Mouse (Mus musculus) 416B (cell line): ENCODE results near the gene Dgkb.

ENCODE experiments used
- DNase-seq: peaks from one replicate; pipeline ENCODE4 v3.0.0; 2011; ENCODE audit warnings: low read depth

The Dgkb gene

GRCm38 (mm10) chr12:37996417-37996946, 179.0 kb downstream of the Dgkb start:
- no peak for DNase-seq

GRCm38 (mm10) chr12:38017674-38018073, 200.1 kb downstream of the Dgkb start:
- DNase-seq = no peak

GRCm38 (mm10) chr12:38047256-38047655, 229.7 kb downstream of the Dgkb start:
- no peak for DNase-seq

- no peak for DNase-seq
Measured at GRCm38 (mm10) chr12:38088224-38088623, 270.7 kb downstream of the Dgkb start.

- DNase-seq = no peak
Measured at GRCm38 (mm10) chr12:38111928-38112327, 294.4 kb downstream of the Dgkb start.

GRCm38 (mm10) chr12:38114990-38115615, 297.6 kb downstream of the Dgkb start:
- peak; percentile 14 for DNase-seq

GRCm38 (mm10) chr12:38123524-38123923, 306.0 kb downstream of the Dgkb start:
- peak; percentile 40 for DNase-seq

GRCm38 (mm10) chr12:38125297-38125696, 307.8 kb downstream of the Dgkb start:
- DNase-seq = no peak

- DNase-seq = peak; percentile 31
Measured at GRCm38 (mm10) chr12:38130209-38130915, 312.8 kb downstream of the Dgkb start.

- no peak for DNase-seq
Measured at GRCm38 (mm10) chr12:38136379-38136778, 318.9 kb downstream of the Dgkb start.

GRCm38 (mm10) chr12:38140039-38140438, 322.5 kb downstream of the Dgkb start:
- peak; percentile 32 for DNase-seq

GRCm38 (mm10) chr12:38232665-38233064, 415.1 kb downstream of the Dgkb start:
- no peak for DNase-seq

GRCm38 (mm10) chr12:38268856-38269255, 451.3 kb downstream of the Dgkb start:
- DNase-seq = no peak

GRCm38 (mm10) chr12:38301497-38301896, 484.0 kb downstream of the Dgkb start:
- DNase-seq = no peak

GRCm38 (mm10) chr12:38303841-38304240, 486.3 kb downstream of the Dgkb start:
- DNase-seq = no peak

GRCm38 (mm10) chr12:38304245-38304644, 486.7 kb downstream of the Dgkb start:
- DNase-seq = no peak

- DNase-seq = no peak
Measured at GRCm38 (mm10) chr12:38309885-38310284, 492.4 kb downstream of the Dgkb start.

- no peak for DNase-seq
Measured at GRCm38 (mm10) chr12:38327729-38328271, 510.3 kb downstream of the Dgkb start.

- DNase-seq = no peak
Measured at GRCm38 (mm10) chr12:38328779-38329178, 511.3 kb downstream of the Dgkb start.

- peak; percentile 45 for DNase-seq
Measured at GRCm38 (mm10) chr12:38342657-38343056, 525.1 kb downstream of the Dgkb start.

GRCm38 (mm10) chr12:38352481-38352880, 535.0 kb downstream of the Dgkb start:
- no peak for DNase-seq

GRCm38 (mm10) chr12:38356386-38356785, 538.9 kb downstream of the Dgkb start:
- no peak for DNase-seq

GRCm38 (mm10) chr12:38361491-38361890, 544.0 kb downstream of the Dgkb start:
- DNase-seq = no peak
